Comparison of ENCODE assay signal across 8 mouse cellular contexts in the genomic region with DNA sequence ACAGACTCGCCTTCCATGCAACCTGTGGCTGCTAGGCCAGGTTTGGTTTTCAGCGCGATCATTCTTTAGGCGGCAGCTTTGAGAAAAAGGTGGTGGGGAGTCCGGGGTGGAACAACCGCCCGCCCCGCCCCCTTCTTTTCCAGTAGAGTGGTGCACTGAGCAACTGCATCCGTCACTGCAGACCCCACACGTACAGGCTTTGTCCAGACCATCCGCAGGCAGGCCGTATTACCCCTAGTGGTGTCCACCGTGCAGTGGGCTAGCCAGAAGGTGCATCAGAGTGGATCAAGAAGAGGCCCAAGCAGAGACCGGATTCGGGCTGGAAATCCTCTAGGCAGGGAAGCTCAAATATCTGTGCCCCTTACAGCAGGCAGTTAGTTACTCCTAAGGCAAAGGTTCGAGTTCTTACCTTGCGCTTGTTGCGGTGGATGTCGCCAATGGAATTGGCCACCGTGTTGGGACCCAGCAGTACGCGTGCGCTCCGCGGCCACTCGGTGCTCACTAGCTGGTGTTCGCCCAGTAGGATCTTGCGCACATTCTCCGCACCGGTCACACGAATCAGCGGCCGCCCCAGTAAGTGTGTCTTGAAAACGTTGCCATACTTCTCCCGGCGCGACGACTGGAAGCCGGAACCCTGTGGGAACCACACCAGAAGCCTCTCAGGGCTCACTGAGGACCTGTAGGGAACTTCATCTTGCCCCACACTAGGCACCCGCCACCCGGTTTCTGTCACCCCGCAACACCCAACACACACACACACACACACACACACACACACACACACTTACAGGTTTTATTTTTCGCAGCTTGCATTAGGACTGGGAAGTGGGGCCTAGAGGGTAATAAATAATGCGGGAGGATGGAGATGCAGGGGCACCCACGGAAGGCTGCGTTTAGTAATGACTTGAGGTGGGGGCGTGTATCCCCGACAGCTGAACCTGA. TPM values are rescaled to one million over a fixed set of nuclear protein-coding genes. Genes with fewer than 3 reads are reported as not detected.
A peak's percentile ranks its signal among the peaks of the same experiment; 100 is the strongest.
DNase-seq lines count a peak whose midpoint lies in the region; ATAC-seq and TF ChIP-seq lines count a peak whose summit lies in the region.

No protein-coding gene starts in this region.

- H3K9me3 ChIP-seq in kidney, embryonic 16.5 days (ENCODE audit: low read length): no peaks in the 10 kb centered on the region
- no peaks in the 10 kb centered on the region for H3K9me3 ChIP-seq in midbrain, postnatal 0 days (ENCODE audit: low read length)

- H3K36me3 ChIP-seq in kidney, embryonic 16.5 days (ENCODE audit: insufficient read depth, low read length): no peaks in the 10 kb centered on the region
- no peaks in the 10 kb centered on the region for H3K36me3 ChIP-seq in midbrain, postnatal 0 days (ENCODE audit: insufficient read depth, low read length)

- H3K4me3 ChIP-seq in kidney, embryonic 16.5 days (ENCODE audit: low read length): peak overlapping the region; percentile 52
- H3K4me3 ChIP-seq in midbrain, postnatal 0 days (ENCODE audit: low read depth, low read length): peak overlapping the region; percentile 40

- H3K27me3 ChIP-seq in kidney, embryonic 16.5 days (ENCODE audit: insufficient read depth, low read length): peaks cover 97% of the 10 kb centered on the region
- peaks cover 76% of the 10 kb centered on the region for H3K27me3 ChIP-seq in midbrain, postnatal 0 days (ENCODE audit: insufficient read depth, low read length)

- H3K4me1 ChIP-seq in kidney, embryonic 16.5 days (ENCODE audit: insufficient read depth, low read length): peaks cover 59% of the 10 kb centered on the region
- H3K4me1 ChIP-seq in midbrain, postnatal 0 days (ENCODE audit: insufficient read depth, low read length): peaks cover 25% of the 10 kb centered on the region

- DNase-seq in urinary bladder, adult 2 months (ENCODE audit: low spot score): peak; percentile 26
- DNase-seq in urinary bladder, postnatal 10 days (ENCODE audit: low spot score): no peak
- DNase-seq in heart, adult 8-10 months (ENCODE audit: low spot score): peak; percentile 16
- no peak for DNase-seq in midbrain, postnatal 0 days (ENCODE audit: low spot score)
- no peak for DNase-seq in B cell, adult 2 months
- DNase-seq in cerebellum, postnatal 4 days (ENCODE audit: low spot score in 2 of 2): no peak

- WGBS in kidney, embryonic 16.5 days: under 1% methylated on average over 48 of the region's 48 CpGs
- 2% methylated on average over 48 of the region's 48 CpGs for WGBS in midbrain, postnatal 0 days

- peak; percentile 50; the same call in 1 of the 2 replicates for ATAC-seq in kidney, embryonic 16.5 days (ENCODE audit: low FRiP score, low TSS enrichment)
- peak; percentile 41; the same call in 1 of the 2 replicates for ATAC-seq in midbrain, postnatal 0 days (ENCODE audit: low FRiP score)
- ATAC-seq in erythroid progenitor cell, adult 5-6 weeks (replicated peaks; ENCODE audit: low FRiP score, poor library complexity, severe bottlenecking): no peak

- no peak overlapping the region for H3K27ac ChIP-seq in kidney, embryonic 16.5 days (ENCODE audit: low read length)
- no peak overlapping the region for H3K27ac ChIP-seq in midbrain, postnatal 0 days (ENCODE audit: low read depth, low read length)

- peak overlapping the region; percentile 61; the same call in 1 of the 2 replicates for H3K9ac ChIP-seq in kidney, embryonic 16.5 days (replicated peaks; ENCODE audit: low read length)
- H3K9ac ChIP-seq in midbrain, postnatal 0 days (replicated peaks; ENCODE audit: low read length, poor library complexity, severe bottlenecking): no peak overlapping the region

- peak overlapping the region; percentile 82 for H3K4me2 ChIP-seq in kidney, embryonic 16.5 days (replicated peaks; ENCODE audit: low read depth, low read length)
- H3K4me2 ChIP-seq in midbrain, postnatal 0 days (ENCODE audit: low read depth, low read length, poor library complexity, severe bottlenecking): peak overlapping the region; percentile 60

- peak; percentile 20; the same call in 1 of the 2 replicates for TF ChIP-seq CTCF in midbrain, postnatal 0 days (IDR thresholded peaks at IDR 0.05)

RNA-seq across cellular contexts. Expression of gene Cyp26b1, which starts 9.6 kb away (rescaled TPM):
- 2.3 and 3.7 TPM in 2 replicates for polyA plus RNA-seq in urinary bladder, adult 2 months (2012; rRNA removed)
- total RNA-seq in heart, adult 8-10 months (2022): 10 to 100 TPM in 3 of 4 experiments, 1 to 10 TPM in 1; 3.0 to 20.4 (median 14.1) TPM
- 4.7 and 5.3 TPM in 2 replicates for polyA plus RNA-seq in kidney, embryonic 16.5 days (2015; fragmentation: Nextera tagmentation; extraction: Ambion mirVana)
- 19.7 and 36.7 TPM in 2 replicates for total RNA-seq in midbrain, postnatal 0 days (2014; rRNA removed)
- polyA plus RNA-seq in midbrain, postnatal 0 days (2015; fragmentation: Nextera tagmentation; extraction: Ambion mirVana): 6.4 and 6.7 TPM in 2 replicates
- not detected in 2 replicates for total RNA-seq in erythroid progenitor cell, adult 5-6 weeks (2015; ENCODE audit: low replicate concordance)
- total RNA-seq in erythroid progenitor cell, adult 5-6 weeks (2017; ENCODE audit: low replicate concordance): not detected in 2 replicates

Comparison
In these comparisons a context has a peak if more than half of its experiments do, and no peak if none do; other contexts are left out.
1. DNase-seq: peak in urinary bladder, adult 2 months (single experiment) and heart, adult 8-10 months (single experiment); none in urinary bladder, postnatal 10 days (single experiment), midbrain, postnatal 0 days (single experiment), B cell, adult 2 months (0 of 2) and cerebellum, postnatal 4 days (0 of 2).
2. RNA of gene Cyp26b1, which starts 9.6 kb away (total RNA-seq): 19.7 to 36.7 TPM in midbrain, postnatal 0 days and 3.0 to 20.4 TPM in heart, adult 8-10 months; not detected in erythroid progenitor cell, adult 5-6 weeks; every median in the first group is over 4 times any median in the second.